Mouse (Mus musculus): ENCODE measurements around the gene Gclm. TPM values are rescaled to one million over a fixed set of nuclear protein-coding genes. Genes with fewer than 3 reads are reported as not detected.

Gclm gene
- polyA plus RNA-seq (2017; shearing (Covaris generic)), result 2.9 TPM

DNA sequence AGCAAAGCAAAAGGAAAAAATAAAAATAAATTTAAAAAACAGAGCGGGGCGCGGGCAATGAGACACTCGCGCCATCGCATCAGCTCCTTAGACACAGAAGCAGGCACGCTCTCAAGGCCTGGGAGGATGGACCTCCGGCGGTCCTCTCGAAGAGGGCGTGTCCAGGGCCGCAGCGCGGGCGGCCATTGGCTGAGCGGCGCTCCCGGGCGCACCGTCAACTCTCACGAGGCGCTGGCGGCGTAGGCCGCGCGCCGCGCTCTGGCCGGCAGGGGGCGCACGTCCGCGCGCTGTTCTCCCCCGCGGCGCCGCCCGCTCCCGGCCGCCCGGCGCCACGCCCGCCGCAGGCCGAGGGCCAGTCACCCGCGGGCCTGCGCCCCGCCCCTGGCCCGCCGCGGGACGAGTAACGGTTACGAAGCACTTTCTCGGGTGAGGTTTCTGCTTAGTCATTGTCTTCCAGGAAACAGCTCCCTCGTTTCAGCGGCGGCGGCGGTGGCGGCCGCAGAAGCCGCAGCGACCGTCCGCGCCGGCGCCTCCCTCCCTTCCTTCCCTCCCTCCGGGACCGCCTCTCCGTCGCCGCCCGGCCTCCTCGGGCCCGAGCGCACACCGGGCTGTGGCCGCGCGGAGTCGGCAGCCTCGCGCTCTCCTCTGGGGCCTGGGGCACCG lies at the start of gene Gclm:
Gene Gclm (plus strand): TSS at position 343 of the 663 bp plus-strand sequence.

GRCm38 (mm10) chr3:122274241-122275024 lies 29.1 kb downstream of the Gclm start, which contains the start of gene Dnttip2:
Gene Dnttip2 (plus strand): TSS chr3:122274388.

DNA sequence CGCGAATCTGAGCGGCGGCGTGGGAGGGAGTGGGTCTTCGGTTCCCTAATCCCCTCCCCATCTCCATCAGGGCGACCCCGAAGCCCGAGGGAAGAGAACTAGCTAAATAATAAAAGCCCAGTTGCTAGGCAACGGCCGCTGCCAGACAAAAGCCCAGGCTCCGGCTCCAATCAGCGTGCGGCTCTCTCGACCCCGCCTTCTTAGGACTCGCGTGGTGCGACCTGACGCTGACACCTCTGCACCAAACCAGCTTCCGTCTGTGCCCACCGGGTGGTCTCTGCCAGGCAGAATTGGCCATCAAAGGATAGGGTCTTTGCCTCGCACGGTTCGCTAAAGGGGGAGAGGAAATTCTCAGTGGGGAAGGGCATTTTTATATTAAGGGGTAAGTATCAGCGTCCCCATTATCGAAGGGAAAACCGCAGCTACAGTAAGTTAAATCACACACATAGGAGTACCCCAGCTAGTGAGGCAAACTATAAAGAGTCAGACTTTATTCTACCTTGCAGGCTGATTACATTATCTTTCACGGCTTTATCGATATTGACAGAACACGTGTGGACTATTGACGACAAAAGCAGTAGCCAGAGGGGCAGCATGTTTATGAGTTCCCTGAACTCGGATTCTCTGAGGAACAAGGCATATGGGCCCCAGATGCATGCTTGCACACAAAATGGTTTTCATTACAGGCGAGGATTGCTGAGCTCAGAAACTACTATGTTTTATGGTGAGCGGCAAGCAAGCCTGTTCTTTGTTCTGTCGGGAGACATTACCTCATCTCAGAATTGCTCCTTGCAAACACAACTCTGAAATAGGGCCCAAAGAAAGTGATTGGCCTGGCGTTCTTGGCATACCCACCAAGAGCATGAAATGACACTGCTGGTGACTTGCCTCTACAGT lies 48.8 kb downstream of the Gclm start, which contains the start of gene Bcar3:
Gene Bcar3 (plus strand): TSS at position 183 of the 897 bp plus-strand sequence.

Other genes starting within 250 kb of the Gclm start
- gene Abca4, start 201.1 kb upstream of the Gclm start, polyA plus RNA-seq (2017; shearing (Covaris generic)), result not detected
- gene Dnttip2, start 28.8 kb downstream of the Gclm start, polyA plus RNA-seq (2017; shearing (Covaris generic)), result 100 TPM
- gene Bcar3, start 48.6 kb downstream of the Gclm start, polyA plus RNA-seq (2017; shearing (Covaris generic)), result 0.57 TPM

All from activated CD4-positive, CD25-positive, alpha-beta regulatory T cell, adult 9 weeks (primary cell).